Mouse (Mus musculus) embryo, embryonic 10.5 days (tissue): Measurements from ENCODE around the gene Slco2a1.

Experiments used
- DNase-seq: peaks from one replicate; pipeline ENCODE4 v3.0.0-alpha.2; 2015; ENCODE audit warnings: low spot score

Gene Slco2a1

DNA sequence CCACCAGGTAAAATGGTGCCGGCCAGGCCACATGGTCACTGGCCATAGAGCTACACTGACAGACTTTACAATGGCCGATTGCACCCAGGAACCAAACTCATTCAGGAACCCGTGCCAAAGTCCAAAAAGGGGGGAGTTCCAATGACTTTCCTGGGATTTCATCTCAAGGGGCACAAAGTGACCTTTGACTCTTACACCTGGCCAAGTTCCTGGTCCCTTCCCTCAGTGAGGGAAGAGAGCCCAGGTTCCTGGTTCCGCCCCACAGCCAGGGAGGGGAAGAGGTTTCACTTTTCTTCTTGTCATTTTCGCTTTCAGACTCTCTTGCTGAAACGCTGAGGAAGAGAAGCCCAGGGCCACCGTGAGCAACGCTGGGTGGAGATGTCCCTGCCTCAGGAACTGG is at the start of gene Slco2a1:
TSS of gene Slco2a1 (plus strand) at position 251 of the 400 bp plus-strand sequence.
- no peak for DNase-seq

DNA sequence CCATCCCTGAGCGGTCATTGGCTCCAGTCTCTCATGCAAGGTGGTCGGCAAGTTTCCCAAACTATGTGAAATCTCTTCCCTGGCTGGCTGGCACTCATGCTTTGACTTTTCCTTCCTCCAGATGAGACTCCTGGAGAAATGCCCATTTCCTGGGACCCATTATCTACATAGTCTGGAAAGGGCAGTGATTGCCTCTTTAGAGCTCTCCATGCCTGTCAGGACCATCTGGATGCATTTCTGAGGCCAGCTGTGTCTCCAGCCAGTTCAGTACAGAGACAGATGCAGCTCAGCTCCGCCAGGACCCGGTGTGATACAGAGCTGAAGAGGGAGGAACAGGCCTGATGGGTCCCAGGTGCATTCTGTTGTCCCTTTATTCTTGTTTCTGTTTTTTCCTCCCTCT is 46.3 kb upstream of the Slco2a1 start:
- no peak for DNase-seq

DNA sequence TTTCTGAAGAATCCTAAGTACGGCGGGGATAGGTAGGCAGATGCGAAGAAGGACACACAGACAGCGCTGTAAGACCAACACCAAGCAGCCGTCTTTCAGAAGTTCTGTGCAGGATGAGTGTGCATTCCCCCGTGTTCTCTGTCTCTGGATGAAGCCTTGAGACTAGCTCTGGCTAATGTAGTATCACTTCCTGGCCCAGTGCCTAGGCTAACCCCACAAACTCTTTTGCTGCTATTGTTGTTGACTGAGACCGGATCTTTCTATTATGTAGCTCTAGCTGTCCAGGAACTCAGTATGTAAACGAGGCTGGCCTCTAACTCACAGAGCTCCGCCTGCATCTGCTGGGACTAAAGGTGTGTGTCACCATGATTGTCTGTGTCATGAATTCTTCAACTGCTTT is 43.6 kb upstream of the Slco2a1 start:
- DNase-seq = no peak

DNA sequence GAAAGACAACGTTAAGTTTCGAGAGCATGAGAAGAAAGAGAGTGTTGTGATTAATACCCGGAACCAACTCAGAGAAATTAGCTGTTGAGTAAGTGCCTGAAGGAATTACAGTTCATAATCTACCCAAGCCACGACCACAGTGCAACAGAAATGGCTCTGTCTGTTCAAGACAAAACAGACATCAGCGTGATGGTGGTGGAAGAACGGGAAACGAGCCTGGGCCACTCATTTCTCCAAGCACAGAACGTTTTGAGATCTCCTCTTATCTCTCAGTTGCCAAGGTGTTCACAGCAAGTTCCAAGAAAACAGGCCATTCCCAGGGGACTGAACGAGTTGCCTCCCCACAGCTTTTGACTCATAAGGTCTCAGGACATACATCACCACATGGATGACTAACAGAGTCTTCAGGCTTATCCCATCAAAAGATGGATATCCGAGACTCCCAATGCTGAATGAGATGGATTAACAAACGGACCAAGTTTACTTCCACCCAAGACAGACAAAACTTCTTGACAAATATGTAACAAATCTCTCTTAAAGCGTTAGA is 42.0 kb upstream of the Slco2a1 start:
- DNase-seq = no peak

DNA sequence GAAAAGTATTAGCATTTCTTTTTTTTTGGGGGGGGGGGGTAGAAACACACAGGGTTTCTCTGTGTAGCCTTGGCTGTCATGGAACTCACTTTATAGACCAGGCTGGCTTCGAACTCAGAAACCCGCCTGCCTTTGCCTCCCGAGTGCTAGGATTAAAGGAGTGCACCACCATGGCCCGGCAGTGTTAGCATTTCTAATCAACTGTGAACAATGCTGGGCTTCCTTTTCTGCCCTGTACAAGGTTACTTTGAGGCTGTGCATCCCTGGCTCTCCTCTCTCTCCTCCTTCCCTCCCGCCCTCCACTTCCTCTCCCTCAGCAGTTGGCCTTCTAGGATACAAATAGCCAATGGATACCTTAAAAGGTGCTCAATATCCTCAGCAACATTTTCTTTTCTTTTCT is 39.8 kb upstream of the Slco2a1 start:
- no peak for DNase-seq

DNA sequence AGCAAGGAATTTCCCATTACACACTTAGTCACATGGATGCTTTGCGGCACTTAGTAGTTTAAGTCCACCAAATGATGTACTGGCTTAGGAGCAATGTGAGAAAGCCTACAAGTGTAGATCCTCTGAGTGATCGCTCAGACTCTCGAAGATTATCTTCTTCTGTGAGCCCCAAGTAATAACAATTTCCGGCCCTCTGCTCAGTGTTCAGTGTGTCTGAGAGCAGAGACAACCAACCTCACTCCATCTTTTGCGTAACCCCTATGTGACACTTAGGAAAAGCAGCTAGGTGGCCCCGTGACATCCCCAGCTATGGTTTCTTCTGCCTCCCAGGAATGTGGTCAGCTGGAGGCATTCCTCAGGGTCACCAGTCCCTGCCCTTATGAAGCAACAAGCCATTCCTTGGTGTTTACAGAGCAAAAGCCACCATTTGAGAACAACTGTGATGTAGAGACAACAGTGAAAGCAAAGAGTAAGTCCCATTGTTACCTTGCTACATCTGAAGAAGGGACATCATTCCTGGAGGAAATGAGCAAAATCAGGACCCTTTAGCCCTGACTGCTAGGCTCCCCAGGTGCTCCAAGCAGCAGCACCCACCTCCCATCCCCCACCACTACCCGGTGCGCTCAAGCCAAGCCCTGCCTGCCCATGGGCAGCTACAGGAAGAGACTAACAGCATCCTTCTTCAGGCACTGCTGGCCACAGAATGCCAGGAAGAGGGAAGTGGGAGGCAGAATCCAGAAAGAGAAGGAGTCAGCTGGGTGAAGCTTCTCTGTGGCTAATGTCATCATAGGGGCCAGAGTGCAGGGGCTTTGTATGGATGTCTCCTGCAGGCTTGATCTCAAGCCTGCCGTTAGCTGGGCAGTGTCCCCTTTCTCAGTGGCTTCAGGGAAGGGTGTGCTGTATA is 37.2 kb upstream of the Slco2a1 start:
- no peak for DNase-seq

DNA sequence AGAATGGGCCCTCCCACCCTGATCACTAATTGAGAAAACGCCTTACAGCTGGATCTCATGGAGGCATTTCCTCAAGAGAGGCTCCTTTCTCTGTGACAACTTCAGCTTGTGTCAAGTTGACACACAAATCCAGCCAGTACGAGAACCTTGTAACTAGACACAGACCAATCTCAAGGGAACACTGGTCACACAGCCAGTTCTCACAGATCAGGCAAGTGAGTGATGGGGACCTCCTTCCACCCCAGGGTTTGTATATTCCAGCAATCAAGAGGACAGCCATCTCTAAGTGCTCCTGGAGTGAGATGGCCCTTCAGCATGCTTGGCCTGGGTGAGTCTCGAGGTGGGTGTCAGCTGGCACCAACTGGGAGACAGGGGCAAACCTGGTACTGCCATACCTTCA is 32.6 kb upstream of the Slco2a1 start:
- no peak for DNase-seq

DNA sequence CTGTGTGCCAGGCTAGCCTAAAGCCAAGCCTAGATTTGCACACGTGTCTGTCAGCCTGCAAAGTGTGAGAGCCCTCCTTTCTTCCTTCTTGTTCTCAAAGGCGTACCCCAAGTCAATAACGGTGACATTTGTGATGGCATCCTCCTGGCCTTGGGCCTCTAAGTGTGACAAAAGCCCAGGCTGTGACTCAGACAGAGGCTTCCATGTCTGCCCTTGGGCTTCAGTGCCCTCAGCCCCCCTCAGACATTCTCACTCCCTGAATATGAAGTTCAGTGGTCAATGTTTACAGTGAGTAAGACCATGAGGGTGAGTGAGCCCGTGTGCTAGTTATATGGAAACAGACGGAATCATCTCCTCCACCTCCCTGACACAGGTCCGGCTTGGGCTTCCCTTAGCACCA is 29.8 kb upstream of the Slco2a1 start:
- DNase-seq = no peak

DNA sequence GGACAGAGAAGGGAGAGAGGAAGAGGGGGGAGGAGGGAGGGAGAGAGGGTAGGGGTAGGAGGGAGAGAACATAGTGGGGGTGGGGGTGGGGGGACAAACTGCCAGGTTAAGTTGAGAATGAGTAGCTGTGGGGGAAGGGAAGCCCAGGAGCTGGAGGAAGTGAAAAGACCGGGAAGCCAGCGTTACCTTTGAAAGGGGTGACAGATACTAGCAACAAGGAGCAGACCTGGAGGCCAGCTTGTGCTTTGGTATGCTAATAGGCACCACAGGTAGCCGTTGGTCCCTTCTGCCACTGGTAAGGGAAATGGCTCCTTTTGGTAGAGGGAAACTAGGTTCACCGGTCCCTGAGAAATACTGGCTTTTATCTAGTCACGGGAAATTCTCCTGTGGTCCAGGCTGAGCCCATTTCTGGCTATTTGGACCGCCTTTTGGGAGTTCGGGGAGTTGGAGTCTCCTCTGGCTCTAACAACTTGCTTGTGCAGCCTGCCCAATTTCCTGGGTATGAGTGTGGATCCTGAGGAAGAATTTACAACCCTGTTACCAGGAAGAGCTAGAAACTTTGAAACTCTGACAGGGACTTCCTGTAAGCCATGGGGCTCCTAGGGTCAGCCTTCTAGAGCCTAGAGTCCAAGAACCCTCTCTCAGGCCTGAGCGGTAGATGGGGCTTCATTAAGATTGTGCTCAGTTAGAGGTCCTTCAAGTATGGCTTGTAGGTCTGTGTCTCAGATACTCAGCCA is 27.0 kb upstream of the Slco2a1 start:
- DNase-seq = no peak

DNA sequence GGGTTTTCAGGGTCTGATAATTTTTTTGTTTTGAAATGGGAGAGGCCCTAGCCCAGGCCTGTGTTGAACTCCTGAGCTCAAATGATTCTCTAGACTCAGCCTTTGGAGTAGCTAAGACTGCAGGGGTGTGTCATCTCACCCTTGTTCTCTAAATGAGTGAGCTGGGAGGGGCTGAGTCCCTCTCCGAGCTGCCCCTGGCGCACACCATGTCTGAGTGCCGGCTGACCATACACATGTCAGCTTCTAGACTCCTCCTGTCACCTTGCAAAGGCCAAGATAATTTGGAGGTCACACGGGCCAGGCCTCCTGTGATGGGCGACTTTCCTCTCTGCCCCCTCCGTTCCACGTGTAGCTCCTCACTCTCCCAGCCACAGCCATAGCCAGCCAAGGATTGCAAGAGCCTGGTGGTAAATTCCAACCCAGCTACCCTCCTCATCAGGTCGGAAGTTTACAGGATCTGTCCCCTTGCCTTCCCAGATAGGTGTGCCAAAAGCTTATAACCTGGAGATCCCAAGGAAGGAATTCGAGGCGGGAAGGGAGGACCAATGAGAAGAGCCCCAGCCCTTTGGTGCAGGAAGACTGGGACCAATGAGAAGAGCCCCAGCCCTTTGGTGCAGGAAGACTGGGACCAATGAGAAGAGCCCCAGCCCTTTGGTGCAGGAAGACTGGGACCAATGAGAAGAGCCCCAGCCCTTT is 26.3 kb upstream of the Slco2a1 start:
- no peak for DNase-seq

DNA sequence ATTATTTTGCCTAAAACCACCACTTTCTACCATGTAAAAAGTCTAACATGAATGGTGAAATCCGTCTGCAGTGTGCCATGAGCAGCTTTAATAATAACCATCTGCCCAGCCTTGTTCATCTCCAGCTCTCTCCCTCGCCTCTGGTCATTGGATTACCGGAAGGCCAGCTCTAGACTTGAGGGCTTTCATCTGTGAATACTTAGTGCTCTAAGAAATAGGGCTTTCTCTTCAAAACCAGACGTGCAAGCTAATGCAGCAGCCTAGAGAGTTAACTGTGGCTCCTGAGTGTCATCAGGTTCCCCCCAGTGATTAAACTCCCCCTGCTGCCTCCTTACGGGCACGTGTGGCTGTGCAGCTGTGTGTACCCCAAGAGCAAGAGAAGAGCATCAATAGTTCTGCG is 25.2 kb upstream of the Slco2a1 start:
- no peak for DNase-seq

DNA sequence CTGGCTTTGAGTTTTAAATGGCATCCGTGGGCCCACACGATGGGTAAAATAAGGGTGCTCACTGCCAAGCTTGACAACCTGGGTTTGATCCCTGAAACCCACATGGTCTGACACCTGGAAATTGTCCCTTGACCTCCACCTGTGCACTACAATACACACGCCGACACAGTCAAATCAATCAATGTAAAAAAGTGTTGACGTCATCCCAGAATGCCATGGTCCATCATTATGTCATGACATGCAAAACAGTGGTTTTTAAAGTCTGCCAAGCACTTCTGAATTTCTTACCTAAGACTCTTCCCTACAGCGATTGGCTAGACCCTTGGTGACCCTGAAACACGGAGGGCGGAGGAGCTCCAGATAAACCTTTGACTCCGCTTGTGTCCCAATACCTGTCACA is 23.9 kb upstream of the Slco2a1 start:
- no peak for DNase-seq

DNA sequence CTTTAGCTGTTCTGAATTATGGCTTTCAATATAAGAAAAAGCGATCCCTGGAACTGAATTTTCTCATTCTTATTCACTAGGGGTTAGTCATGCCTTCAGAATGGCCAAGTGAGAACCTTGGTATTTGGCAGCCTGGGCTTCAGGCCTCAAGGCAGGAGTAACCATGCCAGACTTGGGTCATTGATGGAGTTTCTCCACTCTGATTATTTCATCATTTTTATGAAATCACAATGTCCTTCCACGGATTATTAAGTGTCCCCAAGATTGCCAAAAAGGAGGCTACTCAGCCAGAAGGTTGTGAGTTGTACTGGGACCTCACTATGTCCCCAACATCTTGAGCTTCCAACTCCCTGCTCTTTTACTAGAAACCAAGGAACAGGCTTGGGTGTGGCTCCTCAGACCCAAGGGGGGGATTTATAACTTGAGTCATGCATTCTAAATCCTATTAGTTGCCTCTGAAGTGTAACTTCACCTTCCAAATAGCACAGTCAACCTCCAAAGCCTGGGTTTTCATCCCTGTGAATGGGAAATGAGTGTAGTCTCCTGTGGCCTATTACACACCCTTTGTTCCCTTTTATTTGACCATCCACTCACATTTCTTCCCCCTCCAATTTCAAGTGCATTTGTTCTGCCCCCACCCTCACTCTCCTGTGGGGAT is 16.0 kb upstream of the Slco2a1 start:
- no peak for DNase-seq

DNA sequence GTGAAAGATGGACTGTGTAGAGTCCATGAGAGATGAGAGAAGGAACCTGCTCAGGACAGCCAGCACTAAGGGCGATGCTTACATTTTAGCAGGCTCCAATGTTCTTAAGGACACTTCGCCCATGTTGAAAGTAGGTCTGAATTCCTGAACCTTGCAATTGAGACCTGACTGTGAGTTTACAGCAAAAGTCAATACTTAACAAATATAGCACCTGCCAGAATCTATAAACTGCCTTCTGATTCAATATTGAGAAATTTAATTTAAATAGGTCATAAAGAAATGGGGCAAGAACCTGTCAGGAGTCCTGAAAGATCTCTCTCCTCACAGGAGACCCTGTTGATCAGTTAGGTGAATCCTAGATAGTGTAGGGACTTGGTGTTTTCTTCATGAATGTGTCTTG is 12.6 kb upstream of the Slco2a1 start:
- DNase-seq = no peak

DNA sequence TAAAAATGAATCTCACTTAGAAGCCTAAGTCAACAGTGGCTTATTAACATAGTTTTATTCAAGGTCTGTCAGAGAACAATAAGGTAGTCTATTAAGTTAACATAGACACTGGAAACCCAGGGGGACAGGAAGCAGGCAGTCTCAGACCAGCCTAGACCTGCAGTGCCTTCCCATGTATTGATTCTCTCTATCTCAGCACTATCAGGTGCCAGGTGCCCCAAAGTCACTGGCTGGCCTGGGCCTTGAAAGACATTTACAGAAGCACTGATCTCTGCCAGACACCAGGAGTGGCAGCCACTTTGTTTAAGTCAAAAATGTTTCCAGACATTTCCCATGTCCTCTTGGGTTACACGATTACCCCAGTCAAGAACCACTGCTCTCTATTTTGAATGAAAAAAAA is 11.4 kb upstream of the Slco2a1 start:
- no peak for DNase-seq

DNA sequence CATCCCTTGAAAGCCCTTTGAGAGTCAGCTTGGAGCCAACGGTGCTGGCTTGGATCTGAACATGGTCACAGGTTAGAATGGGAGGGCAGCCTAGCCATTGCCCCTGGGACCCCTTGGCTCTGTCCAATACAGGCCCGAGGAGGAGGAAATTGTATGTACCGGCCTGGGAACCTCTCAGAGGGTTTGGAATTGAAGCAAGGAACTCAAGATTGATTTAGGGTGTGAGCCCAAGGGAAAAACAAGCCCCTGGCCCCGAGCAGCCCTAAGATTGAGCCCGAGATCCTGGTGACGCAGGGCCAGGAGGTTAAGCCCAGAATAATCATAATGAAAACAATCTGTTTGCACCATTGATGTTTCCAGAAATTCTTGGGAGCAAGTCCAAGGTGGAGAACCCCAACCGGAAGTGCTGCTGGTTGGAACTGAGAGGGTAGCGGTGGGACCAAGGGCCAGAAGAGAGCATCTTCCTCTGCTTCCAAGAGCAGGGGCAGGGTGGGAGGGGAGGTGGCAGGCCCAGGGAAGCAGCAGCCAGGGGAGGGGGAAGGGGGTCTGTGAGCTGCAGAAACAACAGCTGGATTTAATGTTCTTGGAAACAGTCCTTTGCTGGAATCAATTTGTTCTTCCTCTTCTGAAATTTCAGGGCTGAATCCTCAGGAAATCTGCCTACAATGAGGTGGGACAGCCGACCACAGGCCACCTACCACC is 10.6 kb upstream of the Slco2a1 start:
- peak; percentile 51 for DNase-seq

DNA sequence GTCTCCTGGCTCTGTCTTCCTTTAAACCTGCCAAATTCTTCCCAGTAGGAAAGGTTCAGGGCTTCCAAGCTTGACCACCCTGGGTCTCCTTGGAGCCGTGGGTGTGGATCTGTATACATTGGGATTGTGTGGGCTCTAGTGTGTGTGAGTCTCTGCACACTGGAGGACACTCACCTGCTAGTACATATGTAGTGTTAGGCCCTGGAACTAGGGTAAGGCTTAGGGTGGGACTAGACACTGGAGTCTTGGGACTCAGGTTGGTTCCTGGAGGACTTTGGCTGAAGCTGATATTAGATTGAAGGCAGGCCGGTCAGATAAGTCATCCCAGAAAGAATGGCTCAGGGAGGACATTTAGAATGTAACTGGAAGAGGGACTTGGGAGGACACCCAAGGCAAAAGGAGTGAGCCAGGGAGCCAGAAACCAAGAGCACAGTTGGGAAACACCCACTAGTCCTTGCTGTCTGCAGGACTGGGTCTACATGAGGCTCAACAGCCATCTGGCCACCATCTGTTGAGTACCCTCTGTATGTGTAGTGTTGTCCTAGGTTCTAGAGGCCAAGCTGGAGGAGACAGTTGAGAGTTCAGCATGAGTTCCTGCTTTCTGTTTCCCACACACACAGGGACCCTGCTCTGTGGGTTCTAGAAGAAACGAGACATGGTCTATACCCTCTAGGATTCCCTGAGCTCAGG is 9.4 kb upstream of the Slco2a1 start:
- no peak for DNase-seq

DNA sequence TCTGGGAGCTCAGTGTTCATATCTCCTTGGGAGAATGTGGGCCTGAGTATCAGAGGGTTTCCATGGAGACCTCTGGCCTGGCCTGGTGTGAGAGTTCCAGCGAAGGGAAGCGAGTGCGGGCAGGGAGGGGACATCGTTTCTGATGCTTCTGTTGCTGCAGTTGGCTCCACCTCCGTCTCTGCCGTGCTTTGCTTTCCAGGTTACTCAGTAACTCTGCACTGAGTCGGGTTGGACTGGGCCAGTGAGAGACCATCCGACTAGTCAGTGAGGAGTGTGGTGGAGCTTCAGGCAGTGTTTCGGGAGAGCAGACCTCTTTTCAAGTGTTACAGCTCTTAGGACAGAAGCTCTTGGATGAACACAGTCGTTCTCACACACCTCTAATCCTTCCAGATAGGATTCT is 8.6 kb upstream of the Slco2a1 start:
- no peak for DNase-seq

DNA sequence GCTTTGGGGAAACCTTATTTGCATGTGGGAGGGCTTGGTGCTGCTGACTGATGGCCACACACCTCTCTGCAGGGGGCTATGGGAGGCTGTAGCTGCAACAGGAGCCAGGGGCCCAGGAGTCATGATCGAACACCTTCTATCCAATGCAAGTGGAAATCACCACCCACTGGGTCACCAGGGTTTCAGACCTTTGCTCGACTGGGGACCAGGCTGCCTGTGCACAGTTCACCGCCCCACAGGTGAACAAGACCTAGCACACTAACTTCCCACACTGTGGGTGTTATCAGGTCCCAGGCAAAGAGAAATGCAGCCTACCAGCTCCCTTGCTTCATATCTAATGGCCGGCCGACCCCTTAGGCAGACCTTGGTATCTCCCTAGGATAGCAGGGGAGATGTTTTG is 8.1 kb upstream of the Slco2a1 start:
- DNase-seq = no peak

DNA sequence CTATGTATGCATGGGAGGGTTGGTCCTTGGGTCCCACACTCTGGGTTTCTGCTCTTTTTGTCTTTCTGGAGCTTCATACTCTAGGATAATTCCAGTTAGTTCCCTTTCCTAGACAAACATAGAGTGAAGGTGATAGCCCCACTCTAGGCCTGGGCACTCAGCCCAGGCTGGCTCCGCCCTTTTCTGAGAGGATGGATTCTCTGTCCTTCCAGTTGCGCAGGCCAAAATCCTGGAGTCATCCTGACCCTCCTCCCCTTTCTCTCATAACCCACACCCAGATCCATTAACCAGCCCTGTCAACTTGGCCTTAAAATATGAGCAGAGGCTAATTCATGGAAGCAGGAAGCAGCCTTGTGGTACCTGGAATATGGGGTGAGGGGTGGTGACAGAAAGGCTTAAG is 6.7 kb upstream of the Slco2a1 start:
- DNase-seq = no peak

DNA sequence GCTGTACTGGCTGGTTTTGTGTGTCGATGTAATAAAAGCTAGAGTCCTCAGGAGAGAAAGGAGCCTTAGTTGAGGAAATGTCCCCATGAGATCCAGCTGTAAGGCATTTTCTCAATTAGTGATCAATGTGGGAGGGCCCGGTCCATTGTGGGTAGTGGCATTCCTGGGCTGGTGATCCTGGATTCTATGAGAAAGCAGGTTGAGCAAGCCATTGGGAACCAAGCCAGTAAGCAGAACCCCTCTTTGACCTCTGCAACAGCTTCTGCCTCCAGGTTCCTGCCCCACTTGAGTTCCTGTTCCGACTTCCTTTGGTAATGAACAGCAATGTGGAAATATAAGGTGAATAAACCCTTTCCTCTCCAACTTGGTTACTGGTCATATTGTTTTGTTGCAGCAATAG is 6.1 kb upstream of the Slco2a1 start:
- no peak for DNase-seq
